Mouse (Mus musculus) thymus, adult 2 months (tissue): ENCODE results near the gene Pusl1.

Experiments used
- CTCF ChIP-seq: fragments of 200-500 bp; IDR thresholded peaks from 2 replicates; pipeline ENCODE4 v1.5.1; 2012; ENCODE audit warnings: mild to moderate bottlenecking, control low read depth, low read length, moderate library complexity, borderline replicate concordance; ENCODE audit not compliant: control insufficient read depth, poor library complexity, insufficient read depth; ENCODE audit errors: extremely low read depth
- POLR2A ChIP-seq: fragments of 200-500 bp; IDR thresholded peaks from 2 replicates; pipeline ENCODE4 v1.6.1; 2012; ENCODE audit warnings: mild to moderate bottlenecking, low read length, control low read depth, moderate library complexity; ENCODE audit not compliant: control insufficient read depth, poor library complexity, insufficient read depth; ENCODE audit errors: extremely low read depth

DNA sequence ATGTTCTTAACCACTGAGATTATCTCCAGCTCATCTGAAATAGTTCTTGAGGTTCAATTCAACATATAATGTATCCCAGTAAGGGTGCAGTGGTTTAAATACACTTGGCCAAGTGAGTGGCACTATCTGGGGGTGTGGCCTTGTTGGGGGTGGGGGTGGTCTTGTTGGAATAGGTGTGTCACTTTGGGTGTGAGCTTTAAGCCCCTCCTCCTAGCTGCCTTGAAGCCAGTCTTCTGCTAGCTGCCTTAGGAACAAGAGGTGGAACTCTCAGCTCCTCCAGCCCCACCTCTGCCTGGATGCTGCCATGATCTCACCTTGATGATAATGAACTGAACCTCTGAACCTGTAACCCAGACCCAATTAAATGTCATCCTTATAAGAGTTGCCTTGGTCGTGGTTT, 40.5 kb upstream of the Pusl1 start:
- TF ChIP-seq CTCF (no peak), POLR2A (no peak)
